Mouse (Mus musculus) lung, postnatal 0 days (tissue): ENCODE results near the gene Cdc14b. TPM values are rescaled to one million over a fixed set of nuclear protein-coding genes. Genes with fewer than 3 reads are reported as not detected.

Experiments
- ATAC-seq: fragments of 200-750 bp; cut with Nextera tagmentation; 2 replicates; pipeline ENCODE4 v1.8.0; 2017; ENCODE audit warnings: moderate library complexity
- DNase-seq: peaks from one replicate; pipeline ENCODE4 v3.0.0-alpha.2; 2016; ENCODE audit warnings: low spot score
- H3K27ac ChIP-seq: fragments of 300-500 bp; sonication (generic); 2 replicates; pipeline ENCODE4 v1.5.1; 2014; ENCODE audit warnings: antibody characterized with exemption, mild to moderate bottlenecking, low read length, mixed read lengths
- H3K27me3 ChIP-seq: fragments of 300-500 bp; sonication (generic); replicated peaks from 2 replicates; pipeline ENCODE4 v1.6.1; 2014; ENCODE audit warnings: low read length, mixed read lengths; ENCODE audit not compliant: insufficient read depth
- H3K36me3 ChIP-seq: fragments of 300-500 bp; sonication (generic); 2 replicates; pipeline ENCODE4 v1.6.1; 2014; ENCODE audit warnings: low read length, mixed read lengths; ENCODE audit not compliant: insufficient read depth
- H3K4me1 ChIP-seq: fragments of 300-500 bp; sonication (generic); 2 replicates; pipeline ENCODE4 v1.6.1; 2014; ENCODE audit warnings: antibody characterized with exemption, low read depth, low read length, mixed read lengths; ENCODE audit not compliant: insufficient read depth
- H3K4me2 ChIP-seq: fragments of 300-500 bp; sonication (generic); replicated peaks from 2 replicates; pipeline ENCODE4 v1.6.1; 2014; ENCODE audit warnings: low read depth, mild to moderate bottlenecking, low read length, moderate library complexity, mixed read lengths
- H3K4me3 ChIP-seq: fragments of 300-500 bp; sonication (generic); 2 replicates; pipeline ENCODE4 v1.5.1; 2014; ENCODE audit warnings: low read depth, low read length
- H3K9ac ChIP-seq: fragments of 300-500 bp; sonication (generic); replicated peaks from 2 replicates; pipeline ENCODE4 v1.6.1; 2014; ENCODE audit warnings: low read depth, mild to moderate bottlenecking
- H3K9me3 ChIP-seq: fragments of 300-500 bp; sonication (generic); 2 replicates; pipeline ENCODE4 v1.6.1; 2016; ENCODE audit warnings: low read length, mixed read lengths
- CTCF ChIP-seq: IDR thresholded peaks from 2 replicates; pipeline ENCODE4 v1.5.1; 2016; ENCODE audit warnings: antibody characterized with exemption, mild to moderate bottlenecking
- EP300 ChIP-seq: IDR thresholded peaks from 2 replicates; pipeline ENCODE4 v1.6.1; 2016; ENCODE audit warnings: antibody characterized with exemption, mild to moderate bottlenecking, control low read depth
- WGBS: fragments of 180-500 bp; shearing (Covaris S2); extraction: QIAGEN DNeasy Blood & Tissue Kit; methylation state at CpG from one replicate; pipeline ENCODE4 v1.1.7; 2014; 5-methylcytosine and 5-hydroxymethylcytosine counted together
- polyA plus RNA-seq: library from polyadenylated mRNA; unstranded; fragments of >200 nt; fragmentation: Nextera tagmentation; extraction: Ambion mirVana; gene quantifications from 2 replicates; pipeline ENCODE4 v1.2.1, GENCODE M21; 2015

Gene Cdc14b
- polyA plus RNA-seq, 1 experiment from 2014 or later: 4.7 TPM

DNA sequence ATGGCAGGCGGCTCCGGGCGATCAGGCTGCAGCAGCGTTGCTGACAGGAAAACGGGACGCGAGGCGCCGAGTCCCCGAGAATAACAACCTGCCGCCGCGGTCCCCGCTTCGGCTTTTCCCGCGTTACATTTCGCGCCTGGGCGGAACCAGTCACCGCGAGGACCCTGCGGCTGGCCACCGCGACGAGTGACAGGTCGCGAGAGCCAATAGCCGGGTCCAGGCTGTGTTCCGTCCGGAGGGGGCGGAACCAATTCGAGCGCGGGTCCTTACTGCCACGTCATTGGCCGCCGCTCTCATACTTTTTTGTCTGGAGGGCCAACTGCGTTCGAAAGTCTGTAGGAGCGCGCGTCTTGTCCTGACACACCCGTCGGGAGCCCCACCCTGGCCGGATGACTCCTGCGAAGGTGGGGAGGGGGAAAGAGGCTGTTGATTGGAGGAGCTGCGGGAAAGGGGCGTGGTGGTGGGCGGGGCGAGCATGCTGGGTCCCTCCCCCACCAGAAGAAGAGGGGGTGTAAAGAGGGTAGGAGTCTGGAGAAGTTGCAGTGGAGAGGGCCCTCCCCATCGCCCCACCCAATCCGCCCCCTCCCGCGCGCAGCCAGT lies 121.9 kb downstream of the Cdc14b start, which contains the start of gene Zfp367:
Gene Zfp367, minus strand, starts transcription at position 120 of the 600 bp plus-strand sequence.
- Histone ChIP-seq H3K9ac (peak within 1 kb of the TSS; percentile 37), H3K27ac (peak within 1 kb of the TSS; percentile 80), H3K4me2 (peak within 1 kb of the TSS; percentile 89), H3K4me1 (no peaks in the 10 kb centered on the region), H3K4me3 (peak within 1 kb of the TSS; percentile 64), H3K9me3 (no peaks in the 10 kb centered on the region), H3K36me3 (no peaks in the 10 kb centered on the region), H3K27me3 (no peaks in the 10 kb centered on the region)
- DNase-seq (peak; percentile 100), ATAC-seq (peak; percentile 95)
- WGBS: under 1% methylated on average over 47 of the region's 56 CpGs
- TF ChIP-seq EP300: no peak

- Histone ChIP-seq H3K4me1 (no peaks in the 10 kb centered on the region), H3K9ac (peak overlapping the region; percentile 37), H3K4me3 (peak overlapping the region; percentile 64), H3K27me3 (no peaks in the 10 kb centered on the region), H3K27ac (peak overlapping the region; percentile 63), H3K4me2 (peak overlapping the region; percentile 89), H3K9me3 (no peaks in the 10 kb centered on the region), H3K36me3 (no peaks in the 10 kb centered on the region)
- ATAC-seq (peak; percentile 1; the same call in 1 of the 2 replicates), DNase-seq (peak; percentile 40)
- 0 out of 2 replicates have a peak, but pooled peaks have one; percentile 16 for TF ChIP-seq CTCF
- no peak for TF ChIP-seq EP300
- WGBS: under 1% methylated on average over 38 of the region's 61 CpGs
Measured at GRCm38 (mm10) chr13:64152671-64153082, 122.4 kb downstream of the Cdc14b start.

- no peak for TF ChIP-seq CTCF
Measured at GRCm38 (mm10) chr13:64152241-64152669, 122.8 kb downstream of the Cdc14b start.

GRCm38 (mm10) chr13:64150121-64150520 lies 125.0 kb downstream of the Cdc14b start:
- H3K36me3 ChIP-seq: no peaks in the 10 kb centered on the region
- 42% methylated on average over 5 of the region's 5 CpGs for WGBS
- ATAC-seq: no peak
- no peak for DNase-seq
- TF ChIP-seq CTCF (no peak), EP300 (no peak)
- H3K4me1 ChIP-seq: no peaks in the 10 kb centered on the region
- no peak overlapping the region for H3K4me2 ChIP-seq
- no peaks in the 10 kb centered on the region for H3K27me3 ChIP-seq
- H3K27ac ChIP-seq: no peak overlapping the region
- H3K9me3 ChIP-seq: no peaks in the 10 kb centered on the region
- H3K9ac ChIP-seq: no peak overlapping the region
- H3K4me3 ChIP-seq: no peak overlapping the region

More at GRCm38 (mm10) chr13:64152241-64152669, 122.8 kb downstream of the Cdc14b start:
- H3K9me3 ChIP-seq: no peaks in the 10 kb centered on the region
- H3K27ac ChIP-seq: peak overlapping the region; percentile 63
- peak overlapping the region; percentile 89 for H3K4me2 ChIP-seq
- peak; percentile 5 for ATAC-seq
- peak overlapping the region; percentile 64 for H3K4me3 ChIP-seq
- no peaks in the 10 kb centered on the region for H3K36me3 ChIP-seq
- no peaks in the 10 kb centered on the region for H3K27me3 ChIP-seq
- H3K4me1 ChIP-seq: no peaks in the 10 kb centered on the region
- peak; percentile 92 for DNase-seq
- H3K9ac ChIP-seq: peak overlapping the region; percentile 37
- WGBS: 3% methylated on average over 29 of the region's 42 CpGs

Other genes with a start within 250 kb of the Cdc14b start
- not detected in 2 replicates for gene Hsd17b3, start 186.1 kb downstream of the Cdc14b start, polyA plus RNA-seq
- gene Slc35d2, start 145.9 kb downstream of the Cdc14b start, polyA plus RNA-seq: 8.0 and 9.0 TPM in 2 replicates
- gene Zfp367, start 122.1 kb downstream of the Cdc14b start, polyA plus RNA-seq: 7.6 and 8.4 TPM in 2 replicates
- gene Habp4, start 113.5 kb downstream of the Cdc14b start, polyA plus RNA-seq: 16.6 and 18.8 TPM in 2 replicates
- gene Aaed1, start 37.4 kb upstream of the Cdc14b start, polyA plus RNA-seq: 89.2 and 94.2 TPM in 2 replicates
- 251 and 269 TPM in 2 replicates for gene Ctsl, start 95.6 kb upstream of the Cdc14b start, polyA plus RNA-seq
- gene Cdk20, start 157.0 kb upstream of the Cdc14b start, polyA plus RNA-seq: 7.5 TPM in 2 replicates
- gene Fam240b, start 222.5 kb upstream of the Cdc14b start, polyA plus RNA-seq: not detected in 2 replicates